Mouse (Mus musculus) embryo, embryonic 10 days (tissue): ENCODE measurements around the gene Fam166a.

Source experiments
- DNase-seq: peaks from one replicate; pipeline ENCODE4 v3.0.0-alpha.2; 2015; ENCODE audit warnings: low spot score

The Fam166a gene

GRCm38 (mm10) chr2:25218445-25218844, at the start of gene Fam166a:
TSS of gene Fam166a (plus strand) at chr2:25218745.
- DNase-seq = no peak

- DNase-seq = peak; percentile 83
Measured at GRCm38 (mm10) chr2:25169778-25170177, 48.8 kb upstream of the Fam166a start.

- no peak for DNase-seq
Measured at GRCm38 (mm10) chr2:25170326-25171100, 48.0 kb upstream of the Fam166a start.

GRCm38 (mm10) chr2:25171101-25171768, 47.3 kb upstream of the Fam166a start:
- no peak for DNase-seq

GRCm38 (mm10) chr2:25171769-25172153, 46.8 kb upstream of the Fam166a start:
- DNase-seq = no peak

- no peak for DNase-seq
Measured at GRCm38 (mm10) chr2:25172629-25173028, 45.9 kb upstream of the Fam166a start.

- no peak for DNase-seq
Measured at GRCm38 (mm10) chr2:25173821-25174220, 44.7 kb upstream of the Fam166a start.

- DNase-seq = no peak
Measured at GRCm38 (mm10) chr2:25174866-25175689, 43.5 kb upstream of the Fam166a start.

- no peak for DNase-seq
Measured at GRCm38 (mm10) chr2:25175690-25176078, 42.9 kb upstream of the Fam166a start.

GRCm38 (mm10) chr2:25176573-25176972, 42.0 kb upstream of the Fam166a start:
- no peak for DNase-seq

- DNase-seq = no peak
Measured at GRCm38 (mm10) chr2:25177076-25177475, 41.5 kb upstream of the Fam166a start.

- peak; percentile 76 for DNase-seq
Measured at GRCm38 (mm10) chr2:25177685-25178084, 40.9 kb upstream of the Fam166a start.

- peak; percentile 27 for DNase-seq
Measured at GRCm38 (mm10) chr2:25178285-25178972, 40.1 kb upstream of the Fam166a start.

GRCm38 (mm10) chr2:25179566-25180217, 38.9 kb upstream of the Fam166a start:
- DNase-seq = peak; percentile 23

- DNase-seq = peak; percentile 94
Measured at GRCm38 (mm10) chr2:25180478-25180903, 38.1 kb upstream of the Fam166a start, which contains the start of gene Nrarp. TSS of gene Nrarp (plus strand) at chr2:25180758.

- peak; percentile 74 for DNase-seq
Measured at GRCm38 (mm10) chr2:25180973-25181890, 37.3 kb upstream of the Fam166a start.

GRCm38 (mm10) chr2:25181891-25182397, 36.6 kb upstream of the Fam166a start:
- peak; percentile 48 for DNase-seq

GRCm38 (mm10) chr2:25182664-25183063, 35.9 kb upstream of the Fam166a start:
- DNase-seq = peak; percentile 32

GRCm38 (mm10) chr2:25183336-25183735, 35.2 kb upstream of the Fam166a start:
- no peak for DNase-seq

- no peak for DNase-seq
Measured at GRCm38 (mm10) chr2:25184496-25184895, 34.0 kb upstream of the Fam166a start.
